Mouse (Mus musculus) central nervous system, embryonic 14 days (tissue): ENCODE data around the gene Rab27a. TPM values are rescaled to one million over a fixed set of nuclear protein-coding genes. Genes with fewer than 3 reads are reported as not detected.

ENCODE experiments used
- polyA plus RNA-seq: library from polyadenylated mRNA; depleted of rRNA; stranded (reverse); fragments of >200 nt; gene quantifications from 2 replicates; pipeline ENCODE4 v1.2.3, GENCODE M21; 2012; rRNA removed

The Rab27a gene
- polyA plus RNA-seq: 1.5 and 2.7 TPM in 2 replicates

DNA sequence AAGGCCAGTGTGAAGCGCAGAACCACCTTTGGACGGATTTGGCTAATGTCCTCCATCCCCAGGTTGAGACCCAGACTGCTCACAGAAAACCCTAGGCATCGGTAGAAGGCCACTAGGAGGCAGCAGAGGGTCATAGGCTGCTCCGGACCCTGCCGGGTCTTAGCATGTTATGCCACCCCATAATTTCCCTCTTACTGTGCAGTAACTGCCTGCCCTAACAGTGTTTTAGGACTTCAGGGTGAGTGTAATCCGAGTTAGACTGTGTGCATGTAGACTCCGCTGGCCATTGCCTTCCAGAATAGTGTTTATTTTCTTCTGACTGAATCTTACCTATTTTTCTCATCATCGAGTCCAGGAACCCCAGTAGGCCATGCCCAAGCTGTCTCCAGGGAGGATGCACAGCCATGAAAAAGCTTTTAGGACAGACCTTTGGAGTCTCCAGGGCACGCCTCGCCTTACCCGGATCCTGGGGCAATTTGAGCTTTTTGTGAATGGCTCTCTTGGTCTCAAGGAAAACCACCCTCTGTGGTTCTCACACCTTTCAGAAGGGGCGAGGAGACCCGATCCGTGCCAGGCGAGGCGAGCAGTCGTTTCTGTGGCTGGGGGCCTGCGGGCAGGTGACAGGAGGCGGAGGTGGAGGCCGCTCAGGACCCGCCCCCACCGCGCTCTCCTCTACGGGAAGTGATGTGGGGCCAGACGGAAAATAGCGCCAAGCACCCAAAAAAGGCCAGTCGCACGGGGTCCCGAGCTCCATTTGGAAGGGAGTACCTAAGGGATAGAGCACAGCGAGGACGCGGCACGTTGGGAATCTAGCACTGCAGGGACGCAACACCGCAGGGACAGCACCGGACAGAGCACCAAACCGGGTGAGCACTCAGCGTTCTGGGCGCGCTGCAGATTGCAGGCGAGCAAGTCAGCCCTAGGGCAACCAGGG lies at the start of gene Rab27a:
Gene Rab27a, plus strand, starts transcription at position 709 of the 934 bp plus-strand sequence.

DNA sequence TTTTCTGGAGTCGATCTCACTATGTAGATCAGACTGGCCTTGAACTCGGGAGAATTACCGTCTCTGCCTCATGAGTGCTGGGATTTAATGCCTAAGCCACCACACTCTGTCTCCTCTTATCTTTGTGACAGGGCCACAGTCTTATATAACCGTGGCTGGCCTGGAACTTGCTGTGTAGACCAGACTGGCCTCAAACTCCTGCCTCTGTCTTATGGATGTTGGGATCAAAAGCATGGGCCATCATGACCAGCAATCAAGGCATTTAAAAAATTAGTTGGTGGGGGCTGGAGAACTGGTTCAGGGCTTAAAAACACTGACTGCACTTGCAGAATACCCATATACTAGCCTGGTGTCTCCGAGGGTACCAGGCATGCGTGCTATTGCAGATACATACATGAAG lies 4.6 kb upstream of the Rab27a start, which contains the start of gene Pigb:
Gene Pigb, minus strand, starts transcription at position 299 of the 400 bp plus-strand sequence.

DNA sequence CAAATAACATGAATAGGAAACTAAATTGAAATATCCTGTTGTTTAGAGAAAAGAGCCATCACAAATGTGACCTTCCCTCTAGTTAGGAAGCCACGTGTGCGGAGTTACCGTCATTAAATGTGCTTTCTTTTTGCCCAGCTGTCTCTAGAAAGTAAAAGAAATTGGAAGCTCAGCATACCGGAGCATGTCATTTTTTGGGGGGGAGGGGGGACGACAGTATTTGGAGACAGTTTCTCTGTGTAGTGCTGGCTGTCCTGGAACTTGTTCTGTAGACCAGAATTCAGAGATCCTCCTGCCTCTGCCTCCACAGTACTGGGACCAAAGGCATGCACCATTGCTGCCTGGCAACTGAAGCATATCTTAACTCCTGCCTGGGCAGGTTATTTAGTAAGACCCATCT lies 56.9 kb downstream of the Rab27a start, which contains the start of gene Khdc3:
Gene Khdc3, plus strand, starts transcription at position 301 of the 400 bp plus-strand sequence.

DNA sequence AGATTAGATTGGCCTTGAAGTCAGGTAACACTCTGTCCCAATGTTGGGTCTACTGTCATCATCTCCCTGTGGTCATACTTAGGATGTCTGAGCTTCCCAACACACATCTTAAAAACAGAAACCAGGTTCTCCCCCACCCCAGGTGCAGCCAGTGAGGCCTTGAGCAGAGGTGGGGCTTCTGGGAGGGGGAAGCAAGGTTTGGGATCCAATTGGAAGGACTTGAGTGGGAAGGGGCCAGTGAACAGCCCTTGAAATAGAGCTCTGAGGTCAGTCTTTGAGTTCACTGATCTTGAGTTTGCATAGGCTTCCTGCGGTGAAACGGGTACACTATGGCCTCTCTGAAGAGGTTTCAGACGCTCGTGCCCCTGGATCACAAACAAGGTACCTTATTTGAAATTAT lies 57.5 kb downstream of the Rab27a start, which contains the start of gene Gm20509:
Gene Gm20509, plus strand, starts transcription at position 290 of the 400 bp plus-strand sequence.

DNA sequence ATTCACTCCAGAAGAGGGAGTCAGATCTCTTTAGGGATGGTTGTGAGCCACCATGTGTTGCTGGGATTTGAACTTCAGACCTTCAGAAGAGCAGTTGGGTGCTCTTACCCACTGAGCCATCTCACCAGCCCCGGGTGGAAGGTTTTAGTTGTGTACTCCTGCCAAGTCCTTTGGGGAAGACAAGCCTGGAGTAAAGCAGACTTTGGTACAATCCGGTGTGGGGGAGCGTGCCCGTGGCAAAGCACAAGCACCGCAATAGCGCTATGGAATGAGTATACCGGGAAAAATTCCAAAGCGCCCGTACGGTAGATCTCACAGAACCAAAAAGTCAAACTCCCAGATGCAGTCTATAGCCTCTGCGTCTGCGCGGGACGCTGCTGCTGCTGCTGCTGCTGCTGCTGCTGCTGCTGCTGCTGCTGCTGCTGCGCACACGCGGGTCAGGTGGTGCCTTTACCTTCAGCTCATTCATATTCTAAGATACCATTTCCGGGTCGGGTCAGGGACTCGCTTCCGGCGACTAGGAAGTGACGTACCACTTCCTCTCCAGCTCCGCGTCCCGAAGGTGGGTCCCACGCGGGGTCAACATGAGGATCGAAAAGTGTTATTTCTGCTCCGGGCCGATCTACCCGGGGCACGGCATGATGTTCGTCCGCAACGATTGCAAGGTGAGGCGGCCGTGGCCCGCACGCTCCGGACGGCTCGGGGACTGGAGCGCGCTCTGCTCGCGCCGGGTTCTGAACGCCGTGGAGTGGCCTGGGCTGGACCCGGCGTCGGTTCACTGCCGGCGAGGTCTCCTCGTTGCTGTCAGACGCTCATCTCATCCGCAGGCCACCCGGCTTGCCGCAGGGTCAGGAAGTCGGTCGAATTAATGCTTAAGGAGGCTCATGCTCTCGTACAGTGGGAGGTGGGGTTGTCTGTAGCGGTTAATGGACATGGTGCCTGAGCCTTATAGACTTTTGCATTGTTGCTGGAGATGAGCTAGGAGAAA lies 68.6 kb downstream of the Rab27a start, which contains the start of gene Rsl24d1:
Gene Rsl24d1, plus strand, starts transcription at position 508 of the 988 bp plus-strand sequence.

Other genes with a start within 250 kb of the Rab27a start
- gene Prtg, start 238.0 kb upstream of the Rab27a start, polyA plus RNA-seq: 0.70 and 0.88 TPM in 2 replicates
- gene Pygo1, start 119.2 kb upstream of the Rab27a start, polyA plus RNA-seq: 12.8 and 13.3 TPM in 2 replicates
- gene Dyx1c1, start 86.1 kb upstream of the Rab27a start, polyA plus RNA-seq: 2.5 TPM in 2 replicates
- not detected in 2 replicates for gene Gm44503, start 86.0 kb upstream of the Rab27a start, polyA plus RNA-seq
- 19.4 and 25.0 TPM in 2 replicates for gene Ccpg1os, start 59.5 kb upstream of the Rab27a start, polyA plus RNA-seq
- gene Ccpg1, start 59.4 kb upstream of the Rab27a start, polyA plus RNA-seq: 22.6 and 24.6 TPM in 2 replicates
- gene Pigb, start 4.5 kb upstream of the Rab27a start, polyA plus RNA-seq: 14.4 and 17.5 TPM in 2 replicates
- 0.06 TPM in 1 of 2 replicates, not detected in the other for gene Khdc3, start 57.0 kb downstream of the Rab27a start, polyA plus RNA-seq
- not detected in 2 replicates for gene Gm20509, start 57.6 kb downstream of the Rab27a start, polyA plus RNA-seq
- gene Rsl24d1, start 68.6 kb downstream of the Rab27a start, polyA plus RNA-seq: 66.7 and 69.3 TPM in 2 replicates